Mouse (Mus musculus) adrenal gland, adult 2 months (tissue): ENCODE results near the gene Git2. TPM values are rescaled to one million over a fixed set of nuclear protein-coding genes. Genes with fewer than 3 reads are reported as not detected.

Experiments used
- DNase-seq: peaks from one replicate; pipeline ENCODE4 v3.0.0; 2021
- polyA plus RNA-seq: library from polyadenylated mRNA; depleted of rRNA; stranded (reverse); fragments of >200 nt; gene quantifications from 2 replicates; pipeline ENCODE4 v1.2.3, GENCODE M21; 2012
- total RNA-seq, 2 experiments: library from RNA; stranded (reverse); gene quantifications; 2 replicates each; pipeline ENCODE4 v1.2.3; 2021

The Git2 gene
- total and polyA plus RNA-seq, 3 experiments = 35.5 to 40.9 (median 40.5) TPM

DNA sequence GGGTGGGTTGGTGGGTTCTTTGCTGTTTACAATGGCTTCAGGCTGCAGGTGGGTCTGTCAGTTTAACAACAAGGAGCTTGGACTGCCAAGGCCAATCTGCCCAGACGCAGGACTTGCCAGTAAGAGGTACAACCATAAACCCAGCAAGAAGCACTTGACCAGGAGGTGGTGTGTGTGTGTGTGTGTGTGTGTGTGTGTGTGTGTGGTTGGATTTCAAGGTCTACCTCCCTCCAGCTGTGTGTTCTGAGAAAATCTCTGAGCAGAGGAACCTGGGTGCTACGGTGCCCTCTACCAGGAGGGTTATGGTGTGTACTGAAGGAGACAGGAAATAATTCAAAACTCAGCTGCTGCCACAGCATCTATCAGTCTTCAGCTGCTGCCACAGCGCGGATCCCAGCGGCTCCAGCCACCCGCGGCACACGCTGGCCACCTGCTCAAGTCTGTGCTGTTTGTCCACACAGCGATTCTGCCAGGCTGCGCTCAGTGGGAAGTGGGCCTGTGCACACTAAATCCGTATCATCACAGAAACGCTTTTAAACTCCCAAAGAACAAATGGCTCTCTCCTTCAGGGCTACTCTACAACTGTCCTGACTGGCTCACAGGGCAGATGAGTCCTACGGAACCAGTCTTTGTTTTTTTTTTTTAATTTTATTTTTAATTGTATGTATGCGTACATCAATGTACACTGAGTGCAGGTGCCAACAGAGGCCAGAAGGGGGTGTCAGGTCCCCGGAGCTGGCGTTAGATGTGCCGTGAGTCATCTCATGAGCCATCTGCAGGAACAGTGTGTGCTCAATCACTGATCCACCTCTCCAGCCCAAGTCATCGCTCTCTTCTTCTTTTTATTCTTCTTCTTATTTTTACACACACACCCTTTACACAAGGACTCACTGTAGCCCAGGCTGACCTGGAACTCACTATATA is 10.2 kb downstream of the Git2 start:
- DNase-seq = peak; percentile 46

- DNase-seq = no peak
Measured at GRCm38 (mm10) chr5:114761980-114762379, 13.3 kb downstream of the Git2 start.

- no peak for DNase-seq
Measured at GRCm38 (mm10) chr5:114759536-114760090, 15.7 kb downstream of the Git2 start.

- no peak for DNase-seq
Measured at GRCm38 (mm10) chr5:114753384-114753783, 21.9 kb downstream of the Git2 start.

GRCm38 (mm10) chr5:114752397-114752796 is 22.9 kb downstream of the Git2 start:
- DNase-seq = no peak

GRCm38 (mm10) chr5:114750325-114750724 is 25.0 kb downstream of the Git2 start:
- no peak for DNase-seq

DNA sequence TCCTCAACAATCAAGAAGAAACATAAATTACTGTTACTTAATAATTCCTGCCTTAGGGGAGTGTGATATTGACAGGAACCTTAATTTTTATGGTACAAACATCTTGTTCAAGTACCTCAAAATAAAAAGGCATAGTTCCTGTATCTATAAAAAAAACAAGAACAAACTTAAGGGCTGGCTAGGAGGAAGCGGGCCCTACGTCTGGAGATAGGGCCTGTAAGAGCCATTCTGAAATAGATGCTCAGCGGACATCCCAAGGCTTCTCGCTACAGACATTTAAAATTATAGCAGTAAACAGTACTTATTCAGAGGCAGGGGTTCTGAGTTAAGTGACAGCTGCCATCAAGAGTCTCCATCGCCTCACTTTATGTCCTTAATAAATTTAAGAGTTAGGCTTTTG is 27.8 kb downstream of the Git2 start:
- no peak for DNase-seq

DNA sequence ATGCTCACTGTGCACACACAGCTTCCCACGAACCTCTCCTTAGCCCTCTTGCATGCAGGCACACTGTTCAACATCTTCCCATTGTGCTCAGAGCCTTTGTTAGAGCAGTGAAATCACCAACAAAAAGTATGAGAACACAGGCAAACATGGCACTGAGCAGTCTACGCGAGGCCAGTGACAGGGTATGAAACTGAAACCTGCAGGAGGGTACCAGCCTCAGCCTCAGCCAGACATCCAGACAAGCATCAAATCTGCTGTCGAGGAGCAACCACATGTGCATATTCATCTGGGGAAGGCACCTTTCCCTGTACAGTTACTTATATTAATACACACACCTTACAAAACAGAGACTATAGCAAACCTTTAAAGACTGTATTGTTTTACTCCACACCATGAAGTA is 28.4 kb downstream of the Git2 start:
- DNase-seq = no peak

GRCm38 (mm10) chr5:114745581-114745980 is 29.7 kb downstream of the Git2 start:
- no peak for DNase-seq

- DNase-seq = no peak
Measured at GRCm38 (mm10) chr5:114743697-114744090, 31.6 kb downstream of the Git2 start.

GRCm38 (mm10) chr5:114742998-114743696 is 32.2 kb downstream of the Git2 start:
- DNase-seq = no peak

GRCm38 (mm10) chr5:114742572-114742971 is 32.7 kb downstream of the Git2 start:
- no peak for DNase-seq

DNA sequence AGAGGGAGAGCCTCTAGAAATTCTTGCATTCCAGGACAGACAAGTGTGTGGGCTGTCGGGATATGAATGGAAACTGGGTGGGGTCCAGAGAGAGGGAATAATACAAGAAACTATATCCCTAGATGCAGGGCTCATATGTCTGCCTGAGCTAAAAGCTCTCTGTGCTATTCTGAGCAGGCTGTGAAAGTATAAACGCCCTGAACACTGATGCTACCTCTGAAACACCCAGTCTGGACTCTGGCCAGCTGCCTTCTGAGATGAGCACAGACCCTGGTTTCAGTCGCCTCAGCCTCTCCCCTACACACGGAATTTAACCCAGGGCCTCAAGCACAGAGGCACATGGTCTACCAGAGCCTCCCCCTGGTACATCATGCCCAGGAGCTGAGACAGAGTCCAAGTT is 34.7 kb downstream of the Git2 start:
- DNase-seq = no peak

DNA sequence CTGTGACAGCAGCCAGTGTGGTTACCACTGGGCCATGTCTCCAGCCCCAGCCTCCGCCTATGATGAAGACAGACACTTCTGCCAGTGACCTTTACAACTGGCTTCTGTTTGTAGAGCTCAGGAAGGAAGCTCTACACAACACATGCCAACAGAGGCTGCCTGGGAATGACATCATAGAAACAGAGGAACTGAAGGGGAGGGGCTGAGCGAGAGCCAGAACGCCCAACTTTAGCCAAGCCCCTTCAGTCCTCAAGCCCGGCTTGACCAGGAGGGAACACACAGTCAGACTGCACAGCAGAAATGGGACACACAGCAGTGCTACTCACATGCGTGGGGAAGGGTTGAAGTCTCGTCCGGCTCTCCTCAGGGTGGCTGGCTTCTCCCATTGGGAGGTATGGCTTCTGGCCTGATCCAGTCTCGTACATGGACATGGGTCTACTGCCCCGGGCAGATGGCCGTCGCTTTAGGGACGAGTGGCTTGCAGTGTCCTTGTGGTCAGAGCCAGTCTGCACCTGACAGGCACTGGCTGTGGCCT is 36.5 kb downstream of the Git2 start:
- peak; percentile 61 for DNase-seq

- DNase-seq = no peak
Measured at GRCm38 (mm10) chr5:114737090-114737887, 38.0 kb downstream of the Git2 start.

- peak; percentile 82 for DNase-seq
Measured at GRCm38 (mm10) chr5:114733606-114734005, 41.7 kb downstream of the Git2 start.

DNA sequence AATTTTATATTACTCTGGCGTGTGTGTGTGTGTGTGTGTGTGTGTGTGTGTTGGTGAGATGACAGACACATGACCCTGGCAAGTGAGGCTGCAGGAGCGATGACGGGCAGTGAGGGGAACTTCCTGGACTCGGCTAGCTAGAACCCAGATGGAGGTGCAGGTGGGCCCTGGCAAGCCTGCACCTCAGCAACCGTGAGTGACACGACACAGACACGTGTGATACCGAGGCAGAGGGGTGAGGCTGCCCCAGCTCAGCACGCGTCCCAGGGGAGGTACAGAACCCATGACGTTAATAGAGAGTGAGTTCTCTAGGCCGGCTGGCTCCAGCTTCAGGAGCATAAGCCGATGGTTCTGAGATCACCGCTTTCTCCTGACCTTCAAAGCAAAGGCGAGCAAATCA is 43.3 kb downstream of the Git2 start:
- no peak for DNase-seq

DNA sequence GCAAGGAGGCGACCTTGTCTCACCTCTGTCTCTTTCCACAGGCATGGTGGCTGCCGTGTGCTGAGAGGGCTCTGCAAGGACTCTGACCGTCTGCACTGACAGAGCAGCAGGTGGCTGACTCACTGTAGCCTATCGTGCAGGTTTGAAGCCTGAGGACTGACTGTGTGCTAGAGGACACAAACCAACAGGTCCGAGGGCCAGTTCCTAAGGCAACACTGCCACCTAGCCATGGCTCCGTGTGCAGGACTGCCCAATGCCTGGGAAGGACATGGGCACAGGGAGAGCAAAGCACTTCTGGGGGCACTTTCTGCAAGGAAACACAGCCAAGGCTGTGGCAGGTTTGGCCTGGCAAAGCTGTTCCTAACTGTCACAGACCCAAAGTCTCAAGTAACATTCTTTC is 43.8 kb downstream of the Git2 start:
- no peak for DNase-seq

- DNase-seq = no peak
Measured at GRCm38 (mm10) chr5:114730129-114730528, 45.2 kb downstream of the Git2 start.

DNA sequence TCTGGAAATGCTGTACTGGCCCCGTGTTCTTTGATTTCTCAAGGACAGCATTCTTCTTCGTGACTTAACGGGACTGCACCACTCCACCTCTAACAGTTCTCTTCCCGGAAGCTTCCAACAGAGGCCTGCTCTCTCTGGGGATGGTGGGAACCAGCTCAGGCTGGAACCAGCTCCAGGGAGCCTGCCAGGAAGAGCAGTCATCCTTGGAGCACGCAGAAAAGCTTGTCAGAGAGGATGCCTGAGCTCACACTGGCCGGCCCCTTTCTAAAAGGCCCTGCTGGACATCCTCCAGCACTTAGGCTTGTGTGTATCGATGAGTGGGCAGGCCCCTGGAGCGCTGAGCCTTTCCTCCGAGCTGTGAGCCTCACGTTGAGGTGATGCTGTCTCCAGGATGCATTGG is 47.2 kb downstream of the Git2 start:
- peak; percentile 58 for DNase-seq

GRCm38 (mm10) chr5:114722846-114723245 is 52.5 kb downstream of the Git2 start:
- DNase-seq = no peak

DNA sequence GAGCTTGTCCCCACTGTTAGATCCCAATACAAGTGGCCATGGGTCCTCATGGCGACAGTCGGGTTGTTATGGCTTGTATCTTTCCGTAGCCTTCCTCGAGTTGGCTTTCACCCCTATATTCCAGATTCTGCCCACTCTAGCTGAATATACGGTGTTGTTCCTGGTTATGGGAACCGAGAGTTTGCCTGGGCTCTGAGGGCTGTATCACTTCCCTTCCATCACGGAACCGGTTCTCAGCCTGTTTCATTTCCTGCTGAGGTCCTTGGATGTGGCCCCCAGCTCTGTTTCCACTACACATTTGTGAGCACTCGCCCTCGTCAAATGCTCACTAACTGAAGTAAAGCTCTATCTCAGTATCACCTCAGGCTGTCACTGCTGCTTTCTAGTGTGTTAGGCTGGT is 53.3 kb downstream of the Git2 start:
- DNase-seq = no peak
